Mouse (Mus musculus) bone marrow, adult 2 months (tissue): ENCODE data around the gene Col4a1. TPM values are rescaled to one million over a fixed set of nuclear protein-coding genes. Genes with fewer than 3 reads are reported as not detected.

Experiments used
- H3K27ac ChIP-seq: fragments of 200-500 bp; 2 replicates; pipeline ENCODE4 v1.5.1; 2012; ENCODE audit warnings: low read depth, mild to moderate bottlenecking, control low read depth, inconsistent platforms, low read length; ENCODE audit not compliant: control insufficient read depth, poor library complexity, insufficient read depth
- H3K4me1 ChIP-seq: fragments of 200-500 bp; 2 replicates; pipeline ENCODE4 v1.6.1; 2011; ENCODE audit warnings: low read length; ENCODE audit not compliant: control insufficient read depth, insufficient read depth
- H3K4me3 ChIP-seq: fragments of 200-500 bp; replicated peaks from 2 replicates; pipeline ENCODE3; 2011; ENCODE audit warnings: mild to moderate bottlenecking, low read depth, low read length, control low read depth; ENCODE audit not compliant: control insufficient read depth
- CTCF ChIP-seq: fragments of 200-500 bp; IDR thresholded peaks from 2 replicates; pipeline ENCODE4 v1.5.1; 2011; ENCODE audit warnings: low read length, control low read depth; ENCODE audit not compliant: control insufficient read depth, insufficient read depth
- POLR2A ChIP-seq: fragments of 200-500 bp; IDR thresholded peaks from 2 replicates; pipeline ENCODE4 v1.6.1; 2011; ENCODE audit warnings: low read depth, mild to moderate bottlenecking, control low read depth, low read length, borderline replicate concordance; ENCODE audit not compliant: control insufficient read depth
- WGBS: fragments of 180-500 bp; shearing (Covaris S2); methylation state at CpG from one replicate; pipeline ENCODE4 v1.1.7; 2018; 5-methylcytosine and 5-hydroxymethylcytosine counted together
- polyA plus RNA-seq: library from polyadenylated mRNA; stranded (reverse); fragments of >200 nt; gene quantifications from 2 replicates; pipeline ENCODE4 v1.2.4, GENCODE M21; 2011; ENCODE audit warnings: low replicate concordance; ENCODE audit not compliant: missing spikeins, insufficient read depth, insufficient read length

Gene Col4a1
- polyA plus RNA-seq, 1 experiment = 6.7 TPM

DNA sequence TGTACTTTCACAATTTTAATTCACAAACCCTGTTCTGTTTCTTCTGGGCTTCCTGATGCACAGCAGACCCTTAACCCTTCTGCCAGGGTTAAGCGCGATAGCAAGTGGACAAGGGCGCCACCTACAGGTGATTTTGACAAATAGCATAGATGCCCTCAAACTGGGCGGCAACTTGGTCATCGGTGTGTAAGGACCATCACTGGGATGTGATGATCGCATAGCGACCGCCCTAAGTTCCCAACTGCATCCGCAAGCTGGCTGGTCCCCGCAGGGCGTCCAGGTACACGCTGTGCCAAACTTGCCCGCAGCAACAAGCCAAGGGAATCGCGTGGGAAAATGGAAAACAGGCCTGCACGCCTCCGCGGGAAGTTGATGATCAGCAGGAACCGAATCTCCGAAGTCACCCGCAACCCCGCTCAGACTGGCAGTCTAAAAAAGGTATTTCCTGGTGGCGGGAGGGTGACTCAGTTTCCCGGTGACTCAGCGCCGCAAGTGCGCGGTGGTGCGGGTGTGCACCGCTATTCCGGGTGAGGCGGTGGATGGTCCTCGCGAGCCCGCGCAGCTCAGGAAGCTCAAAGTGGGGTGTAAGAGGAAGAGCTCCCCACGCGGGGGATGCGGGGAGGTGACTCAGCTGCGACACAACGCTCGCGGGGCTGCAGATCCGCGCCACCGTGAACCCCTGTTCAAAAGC is 124.9 kb downstream of the Col4a1 start:
- no peak overlapping the region; the same call in 1 of the 2 replicates for H3K27ac ChIP-seq
- WGBS = under 1% methylated on average over 46 of the region's 46 CpGs
- TF ChIP-seq CTCF = peak; percentile 81
- TF ChIP-seq POLR2A = no peak
- H3K4me1 ChIP-seq = no peaks in the 10 kb centered on the region
- no peak overlapping the region for H3K4me3 ChIP-seq

DNA sequence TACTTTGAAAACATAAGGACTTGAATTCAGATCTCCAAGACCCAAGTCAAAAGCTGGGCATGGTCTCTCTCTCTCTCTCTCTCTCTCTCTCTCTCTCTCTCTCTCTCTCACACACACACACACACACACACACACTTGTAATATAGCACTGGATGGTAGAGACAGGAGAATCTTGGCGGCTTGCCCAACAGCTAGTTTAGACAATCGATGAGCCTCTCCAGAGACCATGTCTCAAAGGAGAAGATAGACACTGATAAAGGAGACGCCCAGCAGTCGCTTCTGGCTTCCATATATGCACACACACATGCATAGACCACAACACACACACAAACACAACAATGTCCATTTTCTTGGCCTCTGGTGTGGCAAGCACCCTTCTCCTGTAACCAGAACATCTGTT is 126.2 kb downstream of the Col4a1 start:
- Histone ChIP-seq H3K27ac (no peak overlapping the region), H3K4me3 (no peak overlapping the region), H3K4me1 (no peaks in the 10 kb centered on the region)
- WGBS = 76% methylated on average over 4 of the region's 4 CpGs
- TF ChIP-seq POLR2A (no peak), CTCF (no peak)

DNA sequence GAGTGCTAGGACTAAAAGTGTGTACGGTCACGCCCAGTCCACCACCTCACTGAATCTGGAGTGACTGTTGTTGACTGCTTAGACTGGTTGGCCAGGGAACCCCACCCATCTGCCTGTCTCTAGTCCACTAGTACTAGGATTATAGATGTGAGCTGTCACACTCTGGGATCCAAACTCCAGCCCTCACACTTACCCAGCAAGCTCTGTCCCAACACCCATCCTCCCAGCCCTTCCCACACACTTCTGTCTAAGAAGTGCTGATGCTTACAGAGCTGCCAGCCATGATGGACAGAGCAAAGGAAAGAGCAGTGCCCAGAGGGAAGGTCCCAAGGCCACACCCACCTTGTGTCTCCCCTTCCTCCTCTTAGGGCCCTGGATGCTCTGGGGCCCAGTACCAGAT is 127.0 kb downstream of the Col4a1 start:
- Histone ChIP-seq H3K4me3 (no peak overlapping the region), H3K27ac (no peak overlapping the region), H3K4me1 (no peaks in the 10 kb centered on the region; the same call in 1 of the 2 replicates)
- TF ChIP-seq POLR2A (no peak), CTCF (no peak)
- 89% methylated on average over 2 of the region's 2 CpGs for WGBS

DNA sequence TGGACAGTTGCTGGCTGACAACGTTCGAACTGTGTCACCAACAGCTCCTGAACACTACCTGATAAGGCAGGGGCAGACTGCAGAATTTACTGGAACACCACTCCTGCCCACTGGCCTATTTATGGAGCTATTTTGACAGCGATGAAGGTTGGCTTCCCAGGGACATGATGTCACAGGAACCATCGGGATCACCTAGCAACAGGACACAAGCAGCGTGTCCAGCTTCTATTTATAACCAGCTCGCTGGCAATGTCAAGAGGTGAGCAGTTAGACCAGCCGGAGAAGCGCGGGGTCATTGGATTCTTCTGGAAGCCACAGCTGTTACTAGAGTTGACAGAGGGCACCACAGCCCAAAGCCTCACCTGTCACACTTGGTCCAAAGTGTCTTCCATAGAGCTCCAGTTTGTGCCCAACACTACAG is 129.0 kb downstream of the Col4a1 start:
- no peak overlapping the region for H3K27ac ChIP-seq
- WGBS = 67% methylated on average over 9 of the region's 9 CpGs
- H3K4me1 ChIP-seq = peaks cover 1% of the 10 kb centered on the region; the same call in 1 of the 2 replicates
- no peak overlapping the region for H3K4me3 ChIP-seq
- TF ChIP-seq CTCF (no peak), POLR2A (no peak)

DNA sequence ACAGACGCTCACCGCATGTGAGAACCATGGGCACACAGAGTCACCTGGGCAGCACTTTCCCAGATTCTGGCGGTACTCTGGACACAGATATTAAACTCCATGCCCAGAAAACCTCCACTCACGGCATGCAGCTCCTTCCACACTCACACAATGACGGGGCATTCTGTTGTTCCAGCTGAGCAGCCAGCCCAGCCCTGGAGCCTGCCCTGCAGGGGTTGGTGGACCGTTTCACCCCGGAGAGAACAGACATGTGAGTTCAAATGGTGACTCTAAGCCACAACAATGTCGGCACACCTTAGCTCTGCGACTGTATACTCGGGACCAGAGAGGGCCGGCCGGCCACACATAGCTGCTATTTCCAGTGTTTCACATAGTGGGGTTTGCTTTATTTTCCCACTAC is 130.0 kb downstream of the Col4a1 start:
- no peak overlapping the region for H3K4me3 ChIP-seq
- WGBS = 84% methylated on average over 12 of the region's 12 CpGs
- H3K4me1 ChIP-seq = peaks cover 1% of the 10 kb centered on the region; the same call in 1 of the 2 replicates
- TF ChIP-seq POLR2A (no peak), CTCF (no peak)
- H3K27ac ChIP-seq = no peak overlapping the region

DNA sequence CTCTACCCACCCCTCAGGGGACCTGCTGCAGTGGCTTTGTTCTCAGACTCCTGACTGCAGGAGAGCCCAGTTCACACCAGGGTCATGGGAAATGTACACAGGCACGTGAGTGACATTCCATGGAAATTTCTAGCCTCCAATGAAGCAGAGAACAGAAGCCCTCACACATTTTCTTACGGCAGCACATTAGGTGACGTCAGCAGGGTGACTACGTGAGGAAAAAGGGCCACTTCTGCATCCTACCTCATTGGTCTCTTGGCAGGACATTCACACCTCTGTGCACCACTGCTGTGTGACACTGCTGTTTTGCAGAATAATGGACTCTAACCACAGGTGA is 130.5 kb downstream of the Col4a1 start:
- Histone ChIP-seq H3K27ac (no peak overlapping the region), H3K4me1 (peaks cover 1% of the 10 kb centered on the region; the same call in 1 of the 2 replicates), H3K4me3 (no peak overlapping the region)
- no peak for TF ChIP-seq CTCF
- TF ChIP-seq POLR2A = no peak
- WGBS = 67% methylated on average over 4 of the region's 4 CpGs

DNA sequence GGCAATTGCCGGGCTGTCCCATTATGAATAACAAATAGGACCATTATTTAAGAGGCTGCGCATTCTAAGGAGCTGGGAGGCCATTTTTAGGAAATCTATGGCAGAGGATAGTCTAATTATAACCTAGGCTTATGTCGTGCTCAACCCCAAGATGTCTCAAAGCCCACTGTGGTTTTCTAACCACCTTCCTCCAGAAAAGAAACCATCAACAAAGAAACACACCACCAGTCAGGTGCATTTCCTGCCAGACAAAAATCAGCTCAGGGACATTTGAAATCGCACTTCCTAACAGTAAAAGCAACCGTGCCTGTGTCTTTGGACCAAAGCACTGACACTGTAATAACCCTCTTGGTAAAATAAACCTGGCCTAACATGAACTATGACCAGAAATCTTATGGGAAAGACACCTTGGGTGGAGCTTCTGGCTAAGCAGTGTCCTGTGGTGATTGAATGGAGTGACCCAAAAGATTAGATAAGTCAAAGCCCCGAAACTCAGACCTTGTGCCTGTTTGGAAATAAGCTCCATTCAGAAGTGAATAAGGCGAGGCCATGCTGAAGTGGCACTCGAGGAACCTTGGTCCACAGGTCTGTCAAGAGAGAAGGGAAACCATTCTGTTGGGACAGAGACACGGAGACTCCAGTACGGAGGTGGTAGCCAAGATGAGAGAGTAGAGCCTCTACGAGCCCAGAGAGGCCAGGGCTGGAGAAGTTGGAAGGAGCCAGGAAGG is 131.0 kb downstream of the Col4a1 start:
- H3K27ac ChIP-seq = no peak overlapping the region
- peaks cover 1% of the 10 kb centered on the region; the same call in 1 of the 2 replicates for H3K4me1 ChIP-seq
- 47% methylated on average over 11 of the region's 11 CpGs for WGBS
- TF ChIP-seq POLR2A (no peak), CTCF (no peak)
- no peak overlapping the region for H3K4me3 ChIP-seq

DNA sequence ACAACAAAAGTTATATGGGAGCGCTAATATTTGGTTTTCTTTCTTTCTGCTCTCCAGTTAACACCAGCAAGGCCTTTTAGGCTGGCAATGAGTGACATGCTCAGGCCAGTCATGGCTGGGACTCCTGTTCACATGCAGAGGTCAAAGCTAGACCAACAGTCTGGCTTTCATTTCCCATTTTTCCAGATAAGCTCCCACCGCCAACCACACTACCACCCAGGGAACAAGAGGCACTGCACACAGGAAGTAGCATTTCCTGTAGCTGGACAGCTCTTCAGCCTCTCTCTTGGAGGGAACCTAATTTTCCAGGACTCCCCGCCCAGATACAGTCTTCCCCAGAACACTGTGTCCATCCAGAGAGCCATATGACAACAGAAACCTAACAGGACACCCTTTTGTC is 132.8 kb downstream of the Col4a1 start:
- peaks cover 1% of the 10 kb centered on the region; the same call in 1 of the 2 replicates for H3K4me1 ChIP-seq
- no peak overlapping the region for H3K27ac ChIP-seq
- TF ChIP-seq CTCF = no peak
- no peak for TF ChIP-seq POLR2A
- 39% methylated on average over 3 of the region's 3 CpGs for WGBS
- H3K4me3 ChIP-seq = no peak overlapping the region

DNA sequence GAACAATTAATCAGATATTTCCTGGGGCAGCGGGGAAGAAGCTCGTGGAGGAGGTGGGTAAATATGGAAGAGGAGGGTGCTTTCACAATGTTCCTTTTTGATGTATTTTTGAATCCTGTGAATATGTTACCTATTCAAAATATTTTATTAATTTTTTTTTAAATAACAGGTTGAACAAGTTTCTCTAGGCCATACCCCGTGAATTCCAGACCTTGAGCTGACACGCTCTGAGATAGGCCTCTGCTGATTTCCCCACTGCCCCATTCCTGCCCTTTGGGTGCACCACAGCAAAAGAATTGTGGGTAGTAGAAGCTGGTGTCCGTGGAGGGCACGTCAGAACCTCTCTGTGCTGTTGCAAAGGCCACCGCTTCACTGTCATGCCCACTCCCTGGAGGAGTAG is 136.2 kb downstream of the Col4a1 start:
- 76% methylated on average over 7 of the region's 7 CpGs for WGBS
- Histone ChIP-seq H3K4me3 (no peak overlapping the region), H3K4me1 (peaks cover 1% of the 10 kb centered on the region; the same call in 1 of the 2 replicates), H3K27ac (no peak overlapping the region)
- TF ChIP-seq CTCF (no peak), POLR2A (no peak)
